Mouse (Mus musculus) CH12.LX (cell line): ENCODE measurements at regions not wholly inside any gene's neighbourhood (a gene's known extent, or its start where the extent isn't known, plus 50 kb on each side); places are given as distances from the start of the nearest gene placed in this dataset.

Experiments
- DNase-seq: peaks from one replicate; pipeline ENCODE4 v3.0.0-alpha.2; 2013; ENCODE audit errors: extremely low read depth
- H3K27ac ChIP-seq: 2 replicates; pipeline ENCODE4 v1.5.1; 2012; ENCODE audit warnings: low read depth, mild to moderate bottlenecking, control low read depth, moderate library complexity; ENCODE audit not compliant: insufficient read depth
- H3K27me3 ChIP-seq: replicated peaks from 2 replicates; pipeline ENCODE3; 2012; ENCODE audit warnings: inconsistent platforms
- H3K36me3 ChIP-seq, 2 experiments: replicated peaks in 1 of 2; 2 replicates each; pipeline versions ENCODE3 to v1.6.1; 2012; ENCODE audit warnings: inconsistent platforms in 1 of 2, low read length in 1 of 2, mild to moderate bottlenecking in 1 of 2, mixed read lengths in 1 of 2, moderate library complexity in 1 of 2; ENCODE audit not compliant: control insufficient read depth in 1 of 2, insufficient read depth in 1 of 2
- H3K4me1 ChIP-seq, 2 experiments: 2 replicates each; pipeline ENCODE4 v1.6.1; 2012; ENCODE audit warnings: inconsistent platforms in 1 of 2, moderate library complexity in 1 of 2; ENCODE audit not compliant: insufficient read depth in 2 of 2, control insufficient read depth in 1 of 2
- H3K4me2 ChIP-seq: 2 replicates; pipeline ENCODE4 v1.6.1; 2012; ENCODE audit warnings: low read depth, mild to moderate bottlenecking, control low read depth; ENCODE audit not compliant: poor library complexity, insufficient read depth, severe bottlenecking
- H3K4me3 ChIP-seq, 3 experiments: fragments of 150-350 bp in 1 of 3; sonication (generic) in 1 of 3; replicated peaks in 1 of 3; 2 replicates each; pipeline versions ENCODE3 to v1.5.1; 2011 to 2012; ENCODE audit warnings: low read depth in 2 of 3, low read length in 2 of 3, mild to moderate bottlenecking in 2 of 3, moderate library complexity in 2 of 3, control low read depth in 1 of 3, improper control_type of control experiment in 1 of 3, inconsistent platforms in 1 of 3, mixed read lengths in 1 of 3; ENCODE audit not compliant: poor library complexity in 1 of 3
- H3K79me2 ChIP-seq: replicated peaks from 2 replicates; pipeline ENCODE4 v1.6.1; 2012; ENCODE audit warnings: mild to moderate bottlenecking, moderate library complexity; ENCODE audit not compliant: control insufficient read depth, poor library complexity, insufficient read depth, severe bottlenecking; ENCODE audit errors: extremely low read depth
- H3K9ac ChIP-seq: 2 replicates; pipeline ENCODE4 v1.6.1; 2012; ENCODE audit warnings: low read depth, mild to moderate bottlenecking, control low read depth, moderate library complexity; ENCODE audit not compliant: insufficient read depth
- H3K9me3 ChIP-seq: replicated peaks from 2 replicates; pipeline ENCODE3; 2012; ENCODE audit warnings: low read length, inconsistent platforms, mixed read lengths
- CHD1 ChIP-seq: IDR thresholded peaks from 2 replicates; pipeline ENCODE4 v1.6.1; 2012; ENCODE audit warnings: low read depth, low read length, improper control_type of control experiment, inconsistent platforms
- CTCF ChIP-seq, 2 experiments: IDR thresholded peaks in 1 of 2; conservative IDR thresholded peaks in 1 of 2; 2 replicates each; pipeline ENCODE4 v1.5.1; 2011 to 2012; ENCODE audit warnings: low read depth in 2 of 2, low read length in 2 of 2, improper control_type of control experiment in 1 of 2, inconsistent platforms in 1 of 2, mild to moderate bottlenecking in 1 of 2, moderate library complexity in 1 of 2
- E2F4 ChIP-seq: IDR thresholded peaks from 2 replicates; pipeline ENCODE4 v1.6.1; 2011; ENCODE audit warnings: low read depth, low read length, improper control_type of control experiment; ENCODE audit not compliant: insufficient replicate concordance
- ELF1 ChIP-seq: IDR thresholded peaks from 2 replicates; pipeline ENCODE4 v1.6.1; 2014; ENCODE audit warnings: low read depth, mild to moderate bottlenecking, inconsistent platforms, low read length, improper control_type of control experiment
- EP300 ChIP-seq: IDR thresholded peaks from 2 replicates; pipeline ENCODE4 v1.6.1; 2011; ENCODE audit warnings: low read length, improper control_type of control experiment
- ETS1 ChIP-seq: conservative IDR thresholded peaks from 2 replicates; pipeline ENCODE4 v1.6.1; 2012; ENCODE audit warnings: low read depth, mild to moderate bottlenecking, inconsistent platforms, low read length, improper control_type of control experiment, moderate library complexity
- GABPA ChIP-seq: IDR thresholded peaks from 2 replicates; pipeline ENCODE4 v1.6.1; 2012; ENCODE audit warnings: low read depth, low read length, improper control_type of control experiment, inconsistent platforms; ENCODE audit not compliant: insufficient replicate concordance
- HCFC1 ChIP-seq: IDR thresholded peaks from 2 replicates; pipeline ENCODE4 v1.6.1; 2012; ENCODE audit warnings: low read depth, mild to moderate bottlenecking, inconsistent platforms, low read length, improper control_type of control experiment
- IRF4 ChIP-seq: IDR thresholded peaks from 2 replicates; pipeline ENCODE4 v1.6.1; 2014; ENCODE audit warnings: low read depth, mild to moderate bottlenecking, inconsistent platforms, low read length, improper control_type of control experiment
- JUND ChIP-seq: conservative IDR thresholded peaks from 2 replicates; pipeline ENCODE4 v1.6.1; 2011; ENCODE audit warnings: low read depth, low read length, improper control_type of control experiment
- MAX ChIP-seq: IDR thresholded peaks from 2 replicates; pipeline ENCODE4 v1.6.1; 2011; ENCODE audit warnings: low read length, improper control_type of control experiment
- MAZ ChIP-seq: IDR thresholded peaks from 2 replicates; pipeline ENCODE4 v1.6.1; 2012; ENCODE audit warnings: low read depth, mild to moderate bottlenecking, inconsistent platforms, low read length, improper control_type of control experiment, moderate library complexity
- MXI1 ChIP-seq: IDR thresholded peaks from 2 replicates; pipeline ENCODE4 v1.6.1; 2011; ENCODE audit warnings: mild to moderate bottlenecking, low read depth, low read length, improper control_type of control experiment
- NELFE ChIP-seq: IDR thresholded peaks from 2 replicates; pipeline ENCODE4 v1.6.1; 2011; ENCODE audit warnings: low read depth, low read length, improper control_type of control experiment
- NRF1 ChIP-seq: IDR thresholded peaks from 2 replicates; pipeline ENCODE4 v1.6.1; 2014; ENCODE audit warnings: low read depth, mild to moderate bottlenecking, inconsistent platforms, low read length, improper control_type of control experiment, moderate library complexity
- PAX5 ChIP-seq: IDR thresholded peaks from 2 replicates; pipeline ENCODE4 v1.6.1; 2012; ENCODE audit warnings: low read length, inconsistent platforms, mixed read lengths
- POLR2A ChIP-seq: IDR thresholded peaks from 2 replicates; pipeline ENCODE4 v1.6.1; 2011; ENCODE audit warnings: low read depth, mild to moderate bottlenecking, improper control_type of control experiment, low read length
- POLR2AphosphoS2 ChIP-seq: IDR thresholded peaks from 2 replicates; pipeline ENCODE4 v1.6.1; 2011; ENCODE audit warnings: low read depth, low read length, improper control_type of control experiment
- RAD21 ChIP-seq: IDR thresholded peaks from 2 replicates; pipeline ENCODE4 v1.6.1; 2011; ENCODE audit warnings: low read depth, mild to moderate bottlenecking, low read length, improper control_type of control experiment, moderate library complexity
- RCOR1 ChIP-seq: conservative IDR thresholded peaks from 2 replicates; pipeline ENCODE4 v1.6.1; 2012; ENCODE audit warnings: low read depth, mild to moderate bottlenecking, inconsistent platforms, low read length, improper control_type of control experiment
- SIN3A ChIP-seq: IDR thresholded peaks from 2 replicates; pipeline ENCODE4 v1.6.1; 2012; ENCODE audit warnings: low read length, improper control_type of control experiment, inconsistent platforms
- TBP ChIP-seq: conservative IDR thresholded peaks from 2 replicates; pipeline ENCODE4 v1.6.1; 2011; ENCODE audit warnings: low read depth, low read length, improper control_type of control experiment
- UBTF ChIP-seq: IDR thresholded peaks from 2 replicates; pipeline ENCODE4 v1.6.1; 2012; ENCODE audit warnings: low read depth, mild to moderate bottlenecking, inconsistent platforms, low read length, improper control_type of control experiment, moderate library complexity
- ZKSCAN1 ChIP-seq: IDR thresholded peaks from 2 replicates; pipeline ENCODE4 v1.6.1; 2012; ENCODE audit warnings: low read depth, inconsistent platforms, low read length, improper control_type of control experiment, borderline replicate concordance
- ZMIZ1 ChIP-seq: IDR thresholded peaks from 2 replicates; pipeline ENCODE4 v1.6.1; 2012; ENCODE audit warnings: low read depth, mild to moderate bottlenecking, inconsistent platforms, low read length, improper control_type of control experiment
- ZNF384 ChIP-seq: IDR thresholded peaks from 2 replicates; pipeline ENCODE4 v1.6.1; 2012; ENCODE audit warnings: low read depth, low read length, improper control_type of control experiment, inconsistent platforms
- dilution Hi-C: fragments of 300-500 bp; cut with MboI; formaldehyde crosslinking; loops from 2 replicates; pipeline ENCODE4 v1.14.3; 2020; ENCODE audit warnings: low sequenced_read_pairs; ENCODE audit not compliant: extremely low pct_unique_long_range_greater_than_20kb, extremely low pct_ligation_motif_present
- in situ Hi-C: fragments of 300-500 bp; cut with MboI; formaldehyde crosslinking; loops from 3 replicates; pipeline ENCODE4 v1.14.3; 2019; ENCODE audit warnings: low sequenced_read_pairs, low pct_ligation_motif_present, low pct_unique_long_range_greater_than_20kb, mixed read lengths

- dilution Hi-C loops = no loop called here
- DNase-seq = no peak
- no peak overlapping the region for H3K9ac ChIP-seq
These were observed 109.0 kb upstream of the Nsun6 start for GRCm38 (mm10) chr2:15163732-15164418.

GRCm38 (mm10) chr2:15161831-15162230 lies 107.0 kb upstream of the Nsun6 start:
- no peak overlapping the region for H3K4me2 ChIP-seq
- no peak overlapping the region for H3K27ac ChIP-seq
- no peaks in the 10 kb centered on the region for H3K27me3 ChIP-seq
- DNase-seq = no peak
- no peaks in the 10 kb centered on the region for H3K79me2 ChIP-seq
- no peak overlapping the region for H3K9ac ChIP-seq
- no peaks in the 10 kb centered on the region for H3K9me3 ChIP-seq
- no peak for TF ChIP-seq EP300
- no peak for TF ChIP-seq MAX
- no peak for TF ChIP-seq IRF4
- TF ChIP-seq PAX5 = no peak
- no peak for TF ChIP-seq JUND
- no peak for TF ChIP-seq MAZ
- no peak for TF ChIP-seq UBTF
- no peak for TF ChIP-seq TBP
- TF ChIP-seq RCOR1 = no peak
- TF ChIP-seq ELF1 = no peak
- TF ChIP-seq SIN3A = no peak
- no peak for TF ChIP-seq ZKSCAN1
- TF ChIP-seq, all 38 proteins: peak for 0
- in situ Hi-C loops = no loop called here
- no peaks in the 10 kb centered on the region for H3K36me3 ChIP-seq
- dilution Hi-C loops = no loop called here
- no peak overlapping the region for H3K4me3 ChIP-seq
- H3K4me1 ChIP-seq = no peaks in the 10 kb centered on the region

More at GRCm38 (mm10) chr2:15163732-15164418, 109.0 kb upstream of the Nsun6 start:
- no peak for TF ChIP-seq ETS1
- TF ChIP-seq RCOR1 = no peak
- TF ChIP-seq ZMIZ1 = no peak
- TF ChIP-seq RAD21 = no peak
- TF ChIP-seq ZNF384 = no peak
- no peak for TF ChIP-seq MAZ
- no peak for TF ChIP-seq TBP
- no peak for TF ChIP-seq GABPA
- TF ChIP-seq EP300 = no peak
- TF ChIP-seq NELFE = no peak
- TF ChIP-seq CHD1 = no peak
- no peak for TF ChIP-seq NRF1
- no peak for TF ChIP-seq E2F4
- no peak for TF ChIP-seq HCFC1
- no peak for TF ChIP-seq CTCF (conservative IDR thresholded peaks at IDR 0.05 in 1 of 2, IDR thresholded peaks at IDR 0.05 in 1 of 2; ENCODE audit: low read depth in 2 of 2, low read length in 2 of 2)
- no peak for TF ChIP-seq MXI1
- no peak for TF ChIP-seq POLR2A
- no peak for TF ChIP-seq POLR2AphosphoS2
- no peaks in the 10 kb centered on the region for H3K79me2 ChIP-seq
- H3K9me3 ChIP-seq = no peaks in the 10 kb centered on the region
- no peaks in the 10 kb centered on the region for H3K27me3 ChIP-seq
- no peak overlapping the region for H3K4me2 ChIP-seq
- H3K27ac ChIP-seq = no peak overlapping the region
- no peaks in the 10 kb centered on the region for H3K4me1 ChIP-seq
- no peak overlapping the region for H3K4me3 ChIP-seq
- no peaks in the 10 kb centered on the region for H3K36me3 ChIP-seq
- in situ Hi-C loops = no loop called here
